In the genomic region with DNA sequence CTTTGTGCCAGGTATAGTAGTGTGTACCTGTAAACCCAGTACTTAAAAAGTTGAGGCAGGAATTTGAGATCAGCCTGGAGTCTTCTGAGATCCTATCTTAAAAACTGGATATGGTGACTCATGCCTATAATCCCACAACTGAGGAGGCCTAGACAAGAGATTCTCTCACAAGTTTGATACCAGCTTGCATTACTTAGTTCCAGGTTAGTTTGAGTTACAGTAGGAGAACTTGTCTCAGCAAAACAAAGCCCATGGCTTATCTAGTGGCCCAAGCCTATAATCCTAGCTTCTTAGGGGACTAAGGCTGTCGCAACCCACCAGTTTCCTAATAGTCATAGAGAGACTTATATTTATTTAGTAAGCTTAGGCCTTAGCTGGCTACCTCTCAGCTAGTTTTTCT, we compare ENCODE assay signal across 25 mouse cellular contexts.
"Had no signal": no experiment of that assay in that cellular context is flagged by ENCODE, and none has a peak within 500 bp of the region (broad histone marks: within the 10 kb centered on the region; RNA-seq: fewer than 3 reads in every experiment).

No protein-coding gene starts in this region.

- H3K4me2 ChIP-seq: heart, embryonic 11.5 days; heart, embryonic 13.5 days; heart, embryonic 15.5 days; hindbrain, embryonic 13.5 days; hindbrain, embryonic 15.5 days; kidney, embryonic 15.5 days; limb, embryonic 13.5 days; limb, embryonic 15.5 days had no signal

- H3K36me3 ChIP-seq: heart, embryonic 15.5 days; hindbrain, embryonic 13.5 days; hindbrain, embryonic 15.5 days; kidney, embryonic 15.5 days; limb, embryonic 15.5 days had no signal

- H3K27me3 ChIP-seq: heart, embryonic 13.5 days; heart, embryonic 15.5 days; hindbrain, embryonic 13.5 days; hindbrain, embryonic 15.5 days; kidney, embryonic 15.5 days; limb, embryonic 13.5 days; limb, embryonic 15.5 days had no signal

- ATAC-seq: hindbrain, postnatal 0 days; intestine, embryonic 16.5 days had no signal

- DNase-seq: gastrocnemius, adult 2 months; gastrocnemius, postnatal 10 days; gastrocnemius, postnatal 25 days; heart, adult 11 months; heart, adult 2 months; heart, postnatal 14 days; heart, postnatal 36 days; kidney, adult 11 months; kidney, adult 2 months; kidney, adult 9 months; kidney, postnatal 14 days; kidney, postnatal 36 days; left cerebral cortex, postnatal 4 days had no signal

- H3K27ac ChIP-seq: gastrocnemius, adult 2 months; heart, adult 2 months; heart, embryonic 13.5 days; heart, embryonic 15.5 days; hindbrain, embryonic 13.5 days; hindbrain, embryonic 15.5 days; hindbrain, postnatal 0 days; kidney, embryonic 15.5 days; kidney, postnatal 0 days; limb, embryonic 13.5 days; limb, embryonic 15.5 days; liver, embryonic 14.5 days had no signal

- H3K4me3 ChIP-seq: gastrocnemius, adult 2 months; heart, adult 2 months; heart, embryonic 13.5 days; heart, embryonic 15.5 days; hindbrain, embryonic 13.5 days; hindbrain, embryonic 15.5 days; kidney, embryonic 15.5 days; limb, embryonic 13.5 days; limb, embryonic 15.5 days had no signal

- H3K9ac ChIP-seq: heart, embryonic 13.5 days; heart, embryonic 15.5 days; hindbrain, embryonic 13.5 days; hindbrain, embryonic 15.5 days; kidney, embryonic 15.5 days; limb, embryonic 13.5 days; limb, embryonic 15.5 days; liver, embryonic 14.5 days had no signal

- H3K9me3 ChIP-seq: heart, embryonic 13.5 days; heart, embryonic 15.5 days; hindbrain, embryonic 13.5 days; hindbrain, embryonic 15.5 days; kidney, embryonic 15.5 days; limb, embryonic 13.5 days; limb, embryonic 15.5 days had no signal
